Mouse (Mus musculus): Measurements from ENCODE around the gene C130073F10Rik.
"Not testable (repeated sequence)": the region's sequence is repeated elsewhere in the genome, so short reads cannot be mapped to it uniquely, and the experiment has no call there.

Gene C130073F10Rik

DNA sequence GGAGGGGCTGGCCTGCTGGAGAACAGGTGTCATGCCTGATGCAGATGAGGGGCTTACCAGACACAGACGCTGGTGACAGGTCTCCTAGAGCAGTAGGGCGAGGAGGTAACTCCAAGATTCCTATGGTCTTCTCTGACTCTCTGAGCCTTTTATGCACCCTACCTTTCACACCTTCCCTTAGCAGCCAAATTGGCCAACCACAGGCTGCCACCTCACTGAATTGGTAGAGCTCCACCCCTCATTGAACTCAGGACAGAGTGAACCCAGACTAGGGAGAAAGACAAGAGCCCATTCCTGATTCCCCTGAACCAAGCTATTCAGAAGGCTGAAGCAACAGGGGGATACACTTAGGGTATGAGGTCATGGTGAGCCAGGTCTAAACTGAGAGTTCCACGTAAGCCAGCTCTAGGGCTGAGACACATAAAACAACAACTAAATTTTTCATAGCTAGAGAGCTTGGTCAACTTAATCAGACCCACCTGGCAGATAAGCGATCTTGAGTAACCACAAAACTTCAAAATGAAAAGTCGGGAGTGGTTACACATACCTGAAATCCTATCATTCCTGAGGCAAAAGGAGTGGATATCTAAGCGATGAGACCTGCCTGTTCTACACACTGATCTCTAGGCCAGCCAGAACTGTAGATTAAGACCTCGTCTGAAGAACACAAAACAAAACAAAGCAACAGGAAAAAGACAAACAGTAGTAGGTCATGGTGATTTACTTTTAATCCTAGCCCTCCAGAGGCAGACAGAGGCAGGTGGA lies at the start of gene C130073F10Rik:
Gene C130073F10Rik, minus strand, starts transcription at position 134 of the 765 bp plus-strand sequence.
- DNase-seq = no peak

DNA sequence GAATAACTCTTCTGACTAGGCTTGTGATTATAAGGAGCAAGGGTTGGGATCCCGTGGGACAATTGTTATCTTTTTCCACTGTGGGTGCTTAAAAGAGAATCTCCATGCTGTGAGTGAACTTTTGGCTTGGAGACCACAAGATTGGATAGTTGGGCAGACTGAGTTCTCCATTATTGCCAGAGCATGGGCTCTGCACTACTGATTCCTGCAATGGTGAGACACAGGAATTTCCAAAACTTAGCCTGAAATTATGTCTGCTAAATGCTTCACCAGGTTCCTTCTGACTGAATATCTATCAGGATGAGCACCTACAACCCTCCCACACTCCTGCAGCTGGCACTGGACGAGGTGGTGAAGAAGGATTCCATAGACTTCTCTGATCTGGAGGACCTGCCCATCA lies 46.5 kb upstream of the C130073F10Rik start, which contains the start of gene Gm12794:
Gene Gm12794, plus strand, starts transcription at position 301 of the 400 bp plus-strand sequence.
- not testable (repeated sequence) for DNase-seq

DNA sequence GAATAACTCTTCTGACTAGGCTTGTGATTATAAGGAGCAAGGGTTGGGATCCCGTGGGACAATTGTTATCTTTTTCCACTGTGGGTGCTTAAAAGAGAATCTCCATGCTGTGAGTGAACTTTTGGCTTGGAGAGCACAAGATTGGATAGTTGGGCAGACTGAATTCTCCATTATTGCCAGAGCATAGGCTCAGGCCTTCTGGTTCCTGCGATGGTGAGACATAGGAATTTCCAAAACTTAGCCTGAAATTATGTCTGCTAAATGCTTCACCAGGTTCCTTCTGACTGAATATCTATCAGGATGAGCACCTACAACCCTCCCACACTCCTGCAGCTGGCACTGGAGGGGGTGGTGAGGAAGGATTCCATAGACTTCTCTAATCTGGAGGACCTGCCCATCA lies 15.2 kb upstream of the C130073F10Rik start, which contains the start of gene Gm12800:
Gene Gm12800, plus strand, starts transcription at position 301 of the 400 bp plus-strand sequence.
- DNase-seq = not testable (repeated sequence)

DNA sequence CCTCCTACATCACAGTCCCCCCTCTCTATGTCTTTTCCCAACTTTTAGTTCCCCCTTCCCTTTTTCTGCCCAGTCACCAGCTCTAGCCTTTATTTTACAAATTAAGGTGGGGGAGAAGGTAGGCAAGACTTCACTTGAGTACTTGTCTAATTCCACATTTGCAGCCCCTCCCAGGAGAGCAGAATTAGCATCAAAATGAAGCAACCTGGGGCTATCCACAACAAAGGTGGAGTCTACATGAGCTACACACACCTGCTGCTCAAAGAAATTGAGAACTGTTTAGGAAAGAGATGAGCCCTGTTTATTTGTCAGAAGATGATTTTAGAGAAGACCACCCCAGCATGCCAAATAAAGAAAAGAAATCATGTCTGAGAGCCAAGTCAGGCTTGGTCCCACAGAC lies 4.2 kb downstream of the C130073F10Rik start:
- DNase-seq = no peak

DNA sequence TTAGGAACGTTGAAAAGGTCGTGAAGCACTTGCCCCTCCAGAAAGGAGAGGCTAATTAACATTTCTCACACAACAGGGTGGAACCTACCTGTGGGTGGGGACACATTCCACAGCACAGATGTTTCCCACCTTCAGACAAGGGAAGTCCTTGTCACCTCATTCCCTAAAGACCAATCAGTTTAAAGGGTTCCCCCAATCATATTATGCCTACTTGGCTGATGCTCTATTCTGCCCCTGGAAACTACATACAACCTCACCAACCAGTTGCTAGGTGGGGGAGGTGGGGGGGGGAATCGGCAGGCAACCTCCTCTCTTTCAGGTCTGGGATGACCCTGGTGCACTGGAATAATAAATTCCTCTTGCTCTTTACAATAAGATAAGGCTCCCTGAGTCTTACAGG lies 9.9 kb downstream of the C130073F10Rik start:
- no peak for DNase-seq

DNA sequence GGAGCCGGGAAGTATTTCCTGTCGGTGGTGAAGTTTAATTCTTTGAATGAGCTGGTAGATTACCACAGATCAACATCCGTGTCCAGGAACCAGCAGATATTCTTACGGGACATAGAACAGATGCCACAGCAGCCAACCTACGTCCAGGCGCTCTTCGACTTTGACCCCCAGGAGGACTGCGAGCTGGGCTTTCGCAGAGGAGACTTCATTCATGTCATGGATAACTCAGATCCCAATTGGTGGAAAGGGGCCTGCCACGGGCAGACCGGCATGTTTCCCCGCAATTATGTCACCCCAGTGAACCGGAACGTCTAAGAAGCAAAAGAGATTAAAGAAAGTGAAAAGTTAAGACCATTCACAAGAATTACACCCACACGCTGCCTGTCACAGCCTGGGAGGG lies 17.9 kb downstream of the C130073F10Rik start:
- DNase-seq = not testable (repeated sequence)

DNA sequence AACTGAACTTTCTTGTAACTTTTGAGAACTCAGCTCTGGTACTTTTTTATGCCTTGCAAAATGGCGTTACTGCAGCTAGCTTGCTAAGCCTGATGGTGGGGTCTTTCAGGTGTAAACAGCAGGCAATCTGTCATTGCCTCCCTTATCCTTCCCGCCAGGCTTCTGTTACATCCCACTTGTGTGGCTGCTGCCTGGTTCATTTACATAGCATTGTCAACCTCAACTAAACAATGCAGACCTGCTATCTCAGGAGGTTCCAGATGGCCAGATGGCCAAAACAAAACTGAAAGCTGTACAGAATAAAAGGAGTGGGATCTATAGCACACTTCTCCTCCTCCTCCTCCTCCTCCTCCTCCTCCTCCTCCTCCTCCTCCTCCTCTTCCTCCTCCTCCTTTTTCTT lies 21.6 kb downstream of the C130073F10Rik start:
- not testable (repeated sequence) for DNase-seq

DNA sequence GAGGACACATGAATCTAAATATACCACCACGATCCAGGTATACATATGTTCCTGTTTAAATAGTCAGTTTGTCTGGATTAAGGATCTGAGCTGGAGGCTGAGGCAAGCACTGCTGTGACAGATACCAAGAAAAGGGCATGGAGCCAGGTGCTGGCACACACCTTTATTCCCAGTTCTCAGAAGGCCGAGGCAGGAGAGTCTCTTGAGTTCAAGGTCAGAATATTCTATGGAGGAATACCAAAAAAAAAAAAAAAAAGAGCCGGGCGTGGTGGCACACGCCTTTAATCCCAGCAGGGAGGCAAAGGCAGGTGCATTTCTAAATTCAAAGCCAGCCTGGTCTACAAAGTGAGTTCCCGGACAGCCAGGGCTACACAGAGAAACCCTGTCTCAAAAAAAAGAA lies 31.3 kb downstream of the C130073F10Rik start:
- DNase-seq = no peak

DNA sequence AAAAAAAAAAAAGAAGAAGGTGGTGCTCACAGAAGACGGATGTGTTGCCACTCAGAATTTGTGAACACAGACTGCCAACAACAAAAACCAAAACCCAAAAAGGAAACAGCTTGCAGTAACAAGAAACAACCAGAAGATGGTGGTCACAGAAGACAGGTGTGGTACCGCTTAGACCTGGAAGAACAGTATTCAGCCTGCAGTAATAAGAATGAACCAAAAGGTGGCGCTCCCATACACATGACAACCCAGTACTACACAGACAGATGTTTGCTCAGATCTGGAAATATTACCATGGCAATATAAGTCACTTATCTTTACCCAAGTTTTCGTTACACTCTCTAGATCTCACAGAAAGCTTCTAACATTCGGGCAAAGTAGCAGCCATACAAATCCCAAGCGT lies 32.7 kb downstream of the C130073F10Rik start:
- DNase-seq = no peak

DNA sequence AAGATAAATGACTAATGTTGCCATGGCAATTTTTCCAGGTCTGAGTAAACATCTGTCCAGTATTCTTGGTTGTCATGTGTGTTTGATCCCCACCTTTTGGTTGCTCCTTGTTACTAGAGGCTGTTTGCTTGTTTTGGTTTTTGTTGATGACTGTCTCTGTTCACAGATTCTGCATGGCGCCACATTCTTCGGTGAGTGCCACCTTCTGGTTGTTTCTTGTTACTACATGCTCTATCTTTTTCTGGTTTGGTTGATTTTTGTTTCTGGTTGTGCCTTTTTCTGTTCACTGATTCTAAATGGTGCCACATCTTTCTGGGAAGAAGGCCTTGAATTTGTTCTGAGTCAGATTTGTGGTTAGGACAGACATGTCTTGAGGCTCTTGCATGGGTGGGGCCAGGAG lies 42.7 kb downstream of the C130073F10Rik start:
- no peak for DNase-seq

DNA sequence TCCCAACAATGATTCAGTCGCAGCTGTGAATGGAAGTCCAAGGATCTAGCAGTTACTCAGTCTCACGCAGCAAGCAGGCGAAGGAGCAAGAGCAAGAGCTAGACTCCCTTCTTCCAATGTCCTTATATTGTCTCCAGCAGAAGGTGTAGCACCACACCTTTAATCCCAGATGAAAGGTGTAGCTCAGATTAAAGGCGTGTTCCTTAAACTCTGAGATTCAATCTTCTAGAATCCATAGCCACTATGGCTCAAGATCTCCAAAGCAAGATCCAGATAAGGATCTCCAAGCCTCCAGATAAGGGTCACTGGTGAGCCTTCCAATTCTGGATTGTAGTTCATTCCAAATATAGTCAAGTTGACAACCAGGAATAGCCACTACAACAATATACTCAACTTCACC lies 49.7 kb downstream of the C130073F10Rik start, which contains the start of gene B020004J07Rik:
Gene B020004J07Rik, minus strand, starts transcription at position 101 of the 400 bp plus-strand sequence.
- DNase-seq = not testable (repeated sequence)
